Mouse (Mus musculus) embryonic facial prominence, embryonic 14.5 days (tissue): ENCODE measurements around the gene Ebi3. TPM values are rescaled to one million over a fixed set of nuclear protein-coding genes. Genes with fewer than 3 reads are reported as not detected.
A peak's percentile ranks its signal among the peaks of the same experiment; 100 is the strongest.

ENCODE experiments used
- ATAC-seq: fragments of 200-750 bp; cut with Nextera tagmentation; 2 replicates; pipeline ENCODE4 v1.8.0; 2017; ENCODE audit warnings: low read depth, moderate number of reproducible peaks, moderate TSS enrichment
- DNase-seq: peaks from one replicate; pipeline ENCODE4 v3.0.0-alpha.2; 2015; ENCODE audit warnings: low spot score
- H3K27ac ChIP-seq: fragments of 300-500 bp; sonication (generic); replicated peaks from 2 replicates; pipeline ENCODE4 v1.5.1; 2014; ENCODE audit warnings: low read depth, mild to moderate bottlenecking, low read length, moderate library complexity
- H3K27me3 ChIP-seq: fragments of 300-500 bp; sonication (generic); replicated peaks from 2 replicates; pipeline ENCODE4 v1.6.1; 2014; ENCODE audit warnings: low read length; ENCODE audit not compliant: control insufficient read depth, insufficient read depth
- H3K36me3 ChIP-seq: fragments of 300-500 bp; sonication (generic); 2 replicates; pipeline ENCODE4 v1.6.1; 2014; ENCODE audit warnings: low read length, mixed read lengths; ENCODE audit not compliant: control insufficient read depth, insufficient read depth
- H3K4me1 ChIP-seq: fragments of 300-500 bp; sonication (generic); 2 replicates; pipeline ENCODE4 v1.6.1; 2014; ENCODE audit warnings: antibody characterized with exemption, low read length; ENCODE audit not compliant: control insufficient read depth, insufficient read depth
- H3K4me2 ChIP-seq: fragments of 300-500 bp; sonication (generic); 2 replicates; pipeline ENCODE4 v1.6.1; 2014; ENCODE audit warnings: low read depth, mild to moderate bottlenecking, low read length, moderate library complexity, mixed read lengths
- H3K4me3 ChIP-seq: fragments of 300-500 bp; sonication (generic); 2 replicates; pipeline ENCODE4 v1.5.1; 2014; ENCODE audit warnings: low read depth, mild to moderate bottlenecking, low read length
- H3K9ac ChIP-seq: fragments of 300-500 bp; sonication (generic); 2 replicates; pipeline ENCODE4 v1.6.1; 2014; ENCODE audit warnings: low read depth, mild to moderate bottlenecking, low read length, moderate library complexity, mixed read lengths
- H3K9me3 ChIP-seq: fragments of 300-500 bp; sonication (generic); 2 replicates; pipeline ENCODE4 v1.6.1; 2016; ENCODE audit warnings: low read length; ENCODE audit not compliant: control insufficient read depth
- WGBS: fragments of 180-500 bp; shearing (Covaris S2); extraction: QIAGEN DNeasy Blood & Tissue Kit; methylation state at CpG from one replicate; pipeline ENCODE4 v1.1.7; 2014; 5-methylcytosine and 5-hydroxymethylcytosine counted together
- polyA plus RNA-seq: library from polyadenylated mRNA; unstranded; fragments of >200 nt; fragmentation: Nextera tagmentation; extraction: Ambion mirVana; gene quantifications from 2 replicates; pipeline ENCODE4 v1.2.1, GENCODE M21; 2014

Gene Ebi3
- polyA plus RNA-seq, 1 experiment from 2014 or later: 4.2 TPM

GRCm38 (mm10) chr17:55961631-55962030 is 9.2 kb downstream of the Ebi3 start:
- H3K27ac ChIP-seq: no peak overlapping the region
- DNase-seq: no peak
- H3K4me1 ChIP-seq: peaks cover 11% of the 10 kb centered on the region; the same call in 1 of the 2 replicates
- no peak overlapping the region for H3K9ac ChIP-seq
- H3K4me3 ChIP-seq: no peak overlapping the region
- H3K27me3 ChIP-seq: no peaks in the 10 kb centered on the region
- no peaks in the 10 kb centered on the region for H3K9me3 ChIP-seq
- peaks cover 43% of the 10 kb centered on the region for H3K36me3 ChIP-seq
- 94% methylated on average over 7 of the region's 7 CpGs for WGBS
- no peak for ATAC-seq
- H3K4me2 ChIP-seq: no peak overlapping the region

GRCm38 (mm10) chr17:55963171-55963570 is 10.7 kb downstream of the Ebi3 start:
- DNase-seq: peak; percentile 50
- H3K36me3 ChIP-seq: peaks cover 58% of the 10 kb centered on the region

GRCm38 (mm10) chr17:55964496-55964895 is 12.1 kb downstream of the Ebi3 start:
- Histone ChIP-seq H3K9ac (no peak overlapping the region), H3K27me3 (no peaks in the 10 kb centered on the region), H3K27ac (no peak overlapping the region), H3K36me3 (peaks cover 59% of the 10 kb centered on the region), H3K4me2 (no peak overlapping the region), H3K4me1 (peaks cover 7% of the 10 kb centered on the region; the same call in 1 of the 2 replicates), H3K4me3 (no peak overlapping the region), H3K9me3 (no peaks in the 10 kb centered on the region)
- ATAC-seq (no peak), DNase-seq (no peak)
- WGBS: 95% methylated on average over 10 of the region's 10 CpGs

More at GRCm38 (mm10) chr17:55963171-55963570, 10.7 kb downstream of the Ebi3 start:
- H3K9me3 ChIP-seq: no peaks in the 10 kb centered on the region
- H3K4me1 ChIP-seq: peaks cover 10% of the 10 kb centered on the region; the same call in 1 of the 2 replicates
- H3K27ac ChIP-seq: no peak overlapping the region
- no peak overlapping the region for H3K9ac ChIP-seq
- WGBS: 61% methylated on average over 14 of the region's 14 CpGs
- H3K27me3 ChIP-seq: no peaks in the 10 kb centered on the region
- no peak for ATAC-seq
- no peak overlapping the region for H3K4me2 ChIP-seq
- no peak overlapping the region for H3K4me3 ChIP-seq

- no peak for ATAC-seq
- Histone ChIP-seq H3K9ac (no peak overlapping the region), H3K4me1 (peaks cover 6% of the 10 kb centered on the region), H3K9me3 (no peaks in the 10 kb centered on the region), H3K36me3 (peaks cover 59% of the 10 kb centered on the region), H3K4me2 (no peak overlapping the region), H3K27me3 (no peaks in the 10 kb centered on the region), H3K4me3 (no peak overlapping the region), H3K27ac (no peak overlapping the region)
- WGBS: 84% methylated on average over 9 of the region's 9 CpGs
- DNase-seq: no peak
Observed at GRCm38 (mm10) chr17:55964996-55965395, 12.6 kb downstream of the Ebi3 start.

GRCm38 (mm10) chr17:55967186-55967585 is 14.7 kb downstream of the Ebi3 start:
- ATAC-seq (no peak), DNase-seq (no peak)
- no peak overlapping the region for H3K4me3 ChIP-seq
- no peak overlapping the region for H3K4me2 ChIP-seq
- H3K36me3 ChIP-seq: peaks cover 45% of the 10 kb centered on the region
- 87% methylated on average over 4 of the region's 4 CpGs for WGBS
- no peak overlapping the region for H3K27ac ChIP-seq
- H3K4me1 ChIP-seq: peaks cover 12% of the 10 kb centered on the region
- H3K9me3 ChIP-seq: no peaks in the 10 kb centered on the region
- H3K9ac ChIP-seq: no peak overlapping the region
- H3K27me3 ChIP-seq: peaks cover 10% of the 10 kb centered on the region; the same call in 1 of the 2 replicates

GRCm38 (mm10) chr17:55968210-55968609 is 15.8 kb downstream of the Ebi3 start:
- Histone ChIP-seq H3K27me3 (peaks cover 10% of the 10 kb centered on the region; the same call in 1 of the 2 replicates), H3K4me3 (no peak overlapping the region), H3K36me3 (peaks cover 45% of the 10 kb centered on the region), H3K27ac (no peak overlapping the region), H3K4me2 (no peak overlapping the region), H3K4me1 (peaks cover 12% of the 10 kb centered on the region), H3K9ac (no peak overlapping the region), H3K9me3 (no peaks in the 10 kb centered on the region)
- no peak for DNase-seq
- WGBS: 47% methylated on average over 7 of the region's 7 CpGs
- ATAC-seq: no peak

- Histone ChIP-seq H3K4me1 (peaks cover 12% of the 10 kb centered on the region), H3K27ac (no peak overlapping the region), H3K4me3 (peak overlapping the region; percentile 50), H3K27me3 (peaks cover 10% of the 10 kb centered on the region; the same call in 1 of the 2 replicates), H3K4me2 (peak overlapping the region; percentile 74), H3K9me3 (no peaks in the 10 kb centered on the region), H3K36me3 (peaks cover 41% of the 10 kb centered on the region), H3K9ac (peak overlapping the region; percentile 76; the same call in 1 of the 2 replicates)
- DNase-seq (peak; percentile 42), ATAC-seq (0 out of 2 replicates have a peak, but pooled peaks have one; percentile 2)
- WGBS: 39% methylated on average over 12 of the region's 14 CpGs
Observed at GRCm38 (mm10) chr17:55969560-55969959, 17.1 kb downstream of the Ebi3 start.

GRCm38 (mm10) chr17:55969966-55970891 is 17.8 kb downstream of the Ebi3 start, which contains the start of gene Shd:
Shd (plus strand) TSS chr17:55970467.
- Histone ChIP-seq H3K36me3 (peaks cover 34% of the 10 kb centered on the region), H3K27ac (no peak within 1 kb of the TSS), H3K4me3 (peak within 1 kb of the TSS; percentile 50), H3K4me1 (peaks cover 12% of the 10 kb centered on the region), H3K9me3 (no peaks in the 10 kb centered on the region), H3K4me2 (peak within 1 kb of the TSS; percentile 74), H3K27me3 (peaks cover 10% of the 10 kb centered on the region; the same call in 1 of the 2 replicates), H3K9ac (peak within 1 kb of the TSS; percentile 76)
- DNase-seq (peak; percentile 39), ATAC-seq (peak; percentile 64)
- 16% methylated on average over 29 of the region's 55 CpGs for WGBS
